Mouse (Mus musculus) megakaryocyte, embryonic 14.5 days (primary cell): Measurements from ENCODE around the gene Acbd3. TPM values are rescaled to one million over a fixed set of nuclear protein-coding genes. Genes with fewer than 3 reads are reported as not detected.

Source experiments
- H3K27me3 ChIP-seq: replicated peaks from 2 replicates; pipeline ENCODE3; 2012; ENCODE audit warnings: inconsistent platforms
- H3K36me3 ChIP-seq: replicated peaks from 2 replicates; pipeline ENCODE3; 2012; ENCODE audit warnings: low read length, inconsistent platforms, mixed read lengths
- H3K4me1 ChIP-seq: 2 replicates; pipeline ENCODE4 v1.6.1; 2012; ENCODE audit warnings: inconsistent platforms
- H3K4me3 ChIP-seq: replicated peaks from 2 replicates; pipeline ENCODE3; 2012; ENCODE audit warnings: moderate library complexity, mild to moderate bottlenecking, inconsistent platforms
- H3K9me3 ChIP-seq: 2 replicates; pipeline ENCODE4 v1.6.1; 2012; ENCODE audit warnings: inconsistent platforms
- FLI1 ChIP-seq: IDR thresholded peaks from 2 replicates; pipeline ENCODE4 v1.6.1; 2012; ENCODE audit warnings: low read length, inconsistent platforms, mixed read lengths
- GATA1 ChIP-seq: IDR thresholded peaks from 3 replicates; pipeline ENCODE4 v1.6.1; 2012; ENCODE audit warnings: mixed read lengths, low read length, inconsistent platforms, borderline replicate concordance
- polyA plus RNA-seq: library from polyadenylated mRNA; stranded (reverse); fragments of >175 nt; gene quantifications from 2 replicates; pipeline ENCODE4 v1.2.3, GENCODE M21; 2012; ENCODE audit warnings: low replicate concordance; ENCODE audit not compliant: insufficient read depth

Gene Acbd3
- polyA plus RNA-seq, 1 experiment, result 3.6 TPM

GRCm38 (mm10) chr1:180800022-180800421, 74.2 kb downstream of the Acbd3 start:
- Histone ChIP-seq H3K4me3 (no peak overlapping the region), H3K4me1 (peaks cover 66% of the 10 kb centered on the region), H3K9me3 (no peaks in the 10 kb centered on the region), H3K27me3 (peaks cover 28% of the 10 kb centered on the region), H3K36me3 (peaks cover 54% of the 10 kb centered on the region)
- no peak for TF ChIP-seq FLI1
- TF ChIP-seq GATA1, result no peak

GRCm38 (mm10) chr1:180800814-180801213, 75.0 kb downstream of the Acbd3 start:
- H3K36me3 ChIP-seq, result peaks cover 62% of the 10 kb centered on the region
- H3K9me3 ChIP-seq, result no peaks in the 10 kb centered on the region
- H3K4me1 ChIP-seq, result peaks cover 74% of the 10 kb centered on the region
- TF ChIP-seq FLI1 (no peak), GATA1 (no peak)
- peaks cover 23% of the 10 kb centered on the region for H3K27me3 ChIP-seq
- H3K4me3 ChIP-seq, result no peak overlapping the region

GRCm38 (mm10) chr1:180801466-180801994, 75.7 kb downstream of the Acbd3 start:
- H3K4me1 ChIP-seq, result peaks cover 78% of the 10 kb centered on the region

More at GRCm38 (mm10) chr1:180801466-180801994, 75.7 kb downstream of the Acbd3 start:
- peaks cover 70% of the 10 kb centered on the region for H3K36me3 ChIP-seq
- no peaks in the 10 kb centered on the region for H3K9me3 ChIP-seq
- no peak overlapping the region for H3K4me3 ChIP-seq
- H3K27me3 ChIP-seq, result peaks cover 17% of the 10 kb centered on the region
- TF ChIP-seq GATA1 (no peak), FLI1 (no peak)

Other genes with a start within 250 kb of the Acbd3 start
- not detected in 2 replicates for gene Stum, start 242.5 kb upstream of the Acbd3 start, polyA plus RNA-seq
- 10.7 and 59.2 TPM in 2 replicates for gene Parp1, start 157.1 kb upstream of the Acbd3 start, polyA plus RNA-seq
- gene Lin9, start 84.9 kb upstream of the Acbd3 start, polyA plus RNA-seq, result 0.49 TPM in 1 of 2 replicates, not detected in the other
- gene Mixl1, start 29.0 kb upstream of the Acbd3 start, polyA plus RNA-seq, result not detected in 2 replicates
- 752 and 2,061 TPM in 2 replicates for gene H3f3a, start 87.9 kb downstream of the Acbd3 start, polyA plus RNA-seq
- 8.2 and 18.2 TPM in 2 replicates for gene Sde2, start 125.1 kb downstream of the Acbd3 start, polyA plus RNA-seq
- not detected in 2 replicates for gene Lefty2, start 167.1 kb downstream of the Acbd3 start, polyA plus RNA-seq
- 54.5 and 76.2 TPM in 2 replicates for gene Pycr2, start 178.2 kb downstream of the Acbd3 start, polyA plus RNA-seq
- 0.83 TPM in 1 of 2 replicates, not detected in the other for gene Lefty1, start 209.0 kb downstream of the Acbd3 start, polyA plus RNA-seq
- 1.5 and 6.7 TPM in 2 replicates for gene Tmem63a, start 216.3 kb downstream of the Acbd3 start, polyA plus RNA-seq